Mouse (Mus musculus): ENCODE data around the gene Kirrel3. TPM values are rescaled to one million over a fixed set of nuclear protein-coding genes. Genes with fewer than 3 reads are reported as not detected.

Kirrel3 gene
- polyA plus RNA-seq, 1 experiment from 2014 or later, result 0.06 TPM

GRCm38 (mm10) chr9:34574611-34575010 lies 88.9 kb downstream of the Kirrel3 start:
- 62% methylated on average over 6 of the region's 6 CpGs for WGBS (ENCODE audit: insufficient replicate concordance)

GRCm38 (mm10) chr9:34579174-34579573 lies 93.5 kb downstream of the Kirrel3 start:
- ATAC-seq (ENCODE audit: low read depth), result no peak
- WGBS (ENCODE audit: insufficient replicate concordance), result 57% methylated on average over 6 of the region's 6 CpGs
- H3K9me3 ChIP-seq (replicated peaks; ENCODE audit: control insufficient read depth, low read length), result no peaks in the 10 kb centered on the region

More at GRCm38 (mm10) chr9:34574611-34575010, 88.9 kb downstream of the Kirrel3 start:
- H3K9ac ChIP-seq (ENCODE audit: low read depth, low read length), result no peak overlapping the region
- H3K4me3 ChIP-seq (ENCODE audit: low read depth, low read length), result no peak overlapping the region
- H3K4me1 ChIP-seq (ENCODE audit: control insufficient read depth, low read depth, low read length), result no peaks in the 10 kb centered on the region
- no peaks in the 10 kb centered on the region for H3K9me3 ChIP-seq (replicated peaks; ENCODE audit: control insufficient read depth, low read length)
- H3K36me3 ChIP-seq (ENCODE audit: control insufficient read depth, insufficient read depth), result no peaks in the 10 kb centered on the region
- H3K27me3 ChIP-seq (ENCODE audit: control insufficient read depth, insufficient read depth, low read depth, low read length), result no peaks in the 10 kb centered on the region
- no peak overlapping the region for H3K4me2 ChIP-seq (ENCODE audit: low read depth, low read length)
- no peak for ATAC-seq (ENCODE audit: low read depth)
- no peak overlapping the region for H3K27ac ChIP-seq (ENCODE audit: low read length)

GRCm38 (mm10) chr9:34580059-34580458 lies 94.4 kb downstream of the Kirrel3 start:
- WGBS (ENCODE audit: insufficient replicate concordance), result 59% methylated on average over 1 of the region's 1 CpGs
- Histone ChIP-seq H3K4me3 (ENCODE audit: low read depth, low read length) (no peak overlapping the region), H3K4me1 (ENCODE audit: control insufficient read depth, low read depth, low read length) (no peaks in the 10 kb centered on the region)

More at GRCm38 (mm10) chr9:34579174-34579573, 93.5 kb downstream of the Kirrel3 start:
- Histone ChIP-seq H3K4me2 (ENCODE audit: low read depth, low read length) (no peak overlapping the region), H3K4me1 (ENCODE audit: control insufficient read depth, low read depth, low read length) (no peaks in the 10 kb centered on the region), H3K4me3 (ENCODE audit: low read depth, low read length) (no peak overlapping the region), H3K9ac (ENCODE audit: low read depth, low read length) (no peak overlapping the region), H3K27ac (ENCODE audit: low read length) (no peak overlapping the region), H3K27me3 (ENCODE audit: control insufficient read depth, insufficient read depth, low read depth, low read length) (no peaks in the 10 kb centered on the region), H3K36me3 (ENCODE audit: control insufficient read depth, insufficient read depth) (no peaks in the 10 kb centered on the region)

GRCm38 (mm10) chr9:34582496-34582895 lies 96.8 kb downstream of the Kirrel3 start:
- no peak overlapping the region for H3K4me3 ChIP-seq (ENCODE audit: low read depth, low read length)

More at GRCm38 (mm10) chr9:34580059-34580458, 94.4 kb downstream of the Kirrel3 start:
- Histone ChIP-seq H3K4me2 (ENCODE audit: low read depth, low read length) (no peak overlapping the region), H3K36me3 (ENCODE audit: control insufficient read depth, insufficient read depth) (no peaks in the 10 kb centered on the region), H3K9me3 (replicated peaks; ENCODE audit: control insufficient read depth, low read length) (no peaks in the 10 kb centered on the region), H3K27ac (ENCODE audit: low read length) (no peak overlapping the region), H3K9ac (ENCODE audit: low read depth, low read length) (no peak overlapping the region), H3K27me3 (ENCODE audit: control insufficient read depth, insufficient read depth, low read depth, low read length) (no peaks in the 10 kb centered on the region)
- no peak for ATAC-seq (ENCODE audit: low read depth)

GRCm38 (mm10) chr9:34585487-34585886 lies 99.8 kb downstream of the Kirrel3 start:
- H3K4me3 ChIP-seq (ENCODE audit: low read depth, low read length), result no peak overlapping the region
- no peaks in the 10 kb centered on the region for H3K27me3 ChIP-seq (ENCODE audit: control insufficient read depth, insufficient read depth, low read depth, low read length)
- ATAC-seq (ENCODE audit: low read depth), result no peak
- no peak overlapping the region for H3K4me2 ChIP-seq (ENCODE audit: low read depth, low read length)
- H3K4me1 ChIP-seq (ENCODE audit: control insufficient read depth, low read depth, low read length), result no peaks in the 10 kb centered on the region
- no peak overlapping the region for H3K27ac ChIP-seq (ENCODE audit: low read length)
- WGBS (ENCODE audit: insufficient replicate concordance), result 24% methylated on average over 2 of the region's 2 CpGs
- H3K9ac ChIP-seq (ENCODE audit: low read depth, low read length), result no peak overlapping the region
- no peaks in the 10 kb centered on the region for H3K9me3 ChIP-seq (replicated peaks; ENCODE audit: control insufficient read depth, low read length)
- no peaks in the 10 kb centered on the region for H3K36me3 ChIP-seq (ENCODE audit: control insufficient read depth, insufficient read depth)

More at GRCm38 (mm10) chr9:34582496-34582895, 96.8 kb downstream of the Kirrel3 start:
- Histone ChIP-seq H3K36me3 (ENCODE audit: control insufficient read depth, insufficient read depth) (no peaks in the 10 kb centered on the region), H3K4me2 (ENCODE audit: low read depth, low read length) (no peak overlapping the region), H3K27ac (ENCODE audit: low read length) (no peak overlapping the region), H3K9me3 (replicated peaks; ENCODE audit: control insufficient read depth, low read length) (no peaks in the 10 kb centered on the region), H3K4me1 (ENCODE audit: control insufficient read depth, low read depth, low read length) (no peaks in the 10 kb centered on the region), H3K27me3 (ENCODE audit: control insufficient read depth, insufficient read depth, low read depth, low read length) (no peaks in the 10 kb centered on the region), H3K9ac (ENCODE audit: low read depth, low read length) (no peak overlapping the region)
- WGBS (ENCODE audit: insufficient replicate concordance), result 56% methylated on average over 1 of the region's 1 CpGs
- no peak for ATAC-seq (ENCODE audit: low read depth)

GRCm38 (mm10) chr9:34586080-34586479 lies 100.4 kb downstream of the Kirrel3 start:
- H3K4me1 ChIP-seq (ENCODE audit: control insufficient read depth, low read depth, low read length), result no peaks in the 10 kb centered on the region
- no peak for ATAC-seq (ENCODE audit: low read depth)
- no peak overlapping the region for H3K9ac ChIP-seq (ENCODE audit: low read depth, low read length)
- no peaks in the 10 kb centered on the region for H3K27me3 ChIP-seq (ENCODE audit: control insufficient read depth, insufficient read depth, low read depth, low read length)
- H3K4me2 ChIP-seq (ENCODE audit: low read depth, low read length), result no peak overlapping the region
- H3K4me3 ChIP-seq (ENCODE audit: low read depth, low read length), result no peak overlapping the region
- no peaks in the 10 kb centered on the region for H3K9me3 ChIP-seq (replicated peaks; ENCODE audit: control insufficient read depth, low read length)
- 42% methylated on average over 2 of the region's 2 CpGs for WGBS (ENCODE audit: insufficient replicate concordance)
- no peak overlapping the region for H3K27ac ChIP-seq (ENCODE audit: low read length)
- H3K36me3 ChIP-seq (ENCODE audit: control insufficient read depth, insufficient read depth), result no peaks in the 10 kb centered on the region

GRCm38 (mm10) chr9:34589799-34590198 lies 104.1 kb downstream of the Kirrel3 start:
- Histone ChIP-seq H3K27ac (ENCODE audit: low read length) (no peak overlapping the region), H3K4me3 (ENCODE audit: low read depth, low read length) (no peak overlapping the region), H3K36me3 (ENCODE audit: control insufficient read depth, insufficient read depth) (no peaks in the 10 kb centered on the region), H3K9ac (ENCODE audit: low read depth, low read length) (no peak overlapping the region), H3K4me2 (ENCODE audit: low read depth, low read length) (no peak overlapping the region), H3K4me1 (ENCODE audit: control insufficient read depth, low read depth, low read length) (no peaks in the 10 kb centered on the region), H3K27me3 (ENCODE audit: control insufficient read depth, insufficient read depth, low read depth, low read length) (no peaks in the 10 kb centered on the region), H3K9me3 (replicated peaks; ENCODE audit: control insufficient read depth, low read length) (no peaks in the 10 kb centered on the region)
- WGBS (ENCODE audit: insufficient replicate concordance), result 69% methylated on average over 1 of the region's 1 CpGs
- ATAC-seq (ENCODE audit: low read depth), result no peak

GRCm38 (mm10) chr9:34592073-34592610 lies 106.4 kb downstream of the Kirrel3 start:
- H3K27me3 ChIP-seq (ENCODE audit: control insufficient read depth, insufficient read depth, low read depth, low read length), result no peaks in the 10 kb centered on the region
- no peak overlapping the region for H3K4me3 ChIP-seq (ENCODE audit: low read depth, low read length)
- H3K27ac ChIP-seq (ENCODE audit: low read length), result no peak overlapping the region
- ATAC-seq (ENCODE audit: low read depth), result no peak
- no peaks in the 10 kb centered on the region for H3K9me3 ChIP-seq (replicated peaks; ENCODE audit: control insufficient read depth, low read length)
- H3K9ac ChIP-seq (ENCODE audit: low read depth, low read length), result no peak overlapping the region
- no peak overlapping the region for H3K4me2 ChIP-seq (ENCODE audit: low read depth, low read length)
- whole genome bisulfite sequencing (ENCODE audit: insufficient replicate concordance), result 32% methylated on average over 3 of the region's 3 CpGs
- no peaks in the 10 kb centered on the region for H3K36me3 ChIP-seq (ENCODE audit: control insufficient read depth, insufficient read depth)
- no peaks in the 10 kb centered on the region for H3K4me1 ChIP-seq (ENCODE audit: control insufficient read depth, low read depth, low read length)

GRCm38 (mm10) chr9:34593889-34594288 lies 108.2 kb downstream of the Kirrel3 start:
- H3K36me3 ChIP-seq (ENCODE audit: control insufficient read depth, insufficient read depth), result no peaks in the 10 kb centered on the region
- no peak overlapping the region for H3K9ac ChIP-seq (ENCODE audit: low read depth, low read length)
- no peak overlapping the region for H3K4me3 ChIP-seq (ENCODE audit: low read depth, low read length)
- no peaks in the 10 kb centered on the region for H3K27me3 ChIP-seq (ENCODE audit: control insufficient read depth, insufficient read depth, low read depth, low read length)
- H3K4me1 ChIP-seq (ENCODE audit: control insufficient read depth, low read depth, low read length), result no peaks in the 10 kb centered on the region
- WGBS (ENCODE audit: insufficient replicate concordance), result 69% methylated on average over 4 of the region's 4 CpGs
- no peaks in the 10 kb centered on the region for H3K9me3 ChIP-seq (replicated peaks; ENCODE audit: control insufficient read depth, low read length)
- no peak for ATAC-seq (ENCODE audit: low read depth)
- H3K4me2 ChIP-seq (ENCODE audit: low read depth, low read length), result no peak overlapping the region
- H3K27ac ChIP-seq (ENCODE audit: low read length), result no peak overlapping the region
